Mouse (Mus musculus) gastrocnemius, postnatal 4 days (tissue): ENCODE data around the gene Tlr6. TPM values are rescaled to one million over a fixed set of nuclear protein-coding genes. Genes with fewer than 3 reads are reported as not detected.

ENCODE experiments used
- DNase-seq, 2 experiments: peaks; one replicate each; pipeline ENCODE4 v3.0.0; 2021 to 2022; ENCODE audit warnings: low spot score in 2 of 2, mixed read lengths in 2 of 2
- long read RNA-seq, 2 experiments: library from polyadenylated mRNA; stranded (forward); transcript quantifications; one replicate each; pipeline ENCODE4 v2.0.0; 2021
- total RNA-seq, 2 experiments: library from RNA; stranded (reverse); gene quantifications; 2 replicates each; pipeline ENCODE4 v1.2.3; 2021

Tlr6 gene
- total RNA-seq = 1 to 10 TPM; 2.1 TPM
- long read RNA-seq, experiment 1 = 0 reads
- long read RNA-seq, experiment 2 = 0 reads

- peak in 1 of 2 experiments; percentile 44 for DNase-seq
Observed at GRCm38 (mm10) chr5:64959843-64960230, at the start of gene Tlr6. Gene Tlr6, minus strand, starts transcription at chr5:64960097.

DNA sequence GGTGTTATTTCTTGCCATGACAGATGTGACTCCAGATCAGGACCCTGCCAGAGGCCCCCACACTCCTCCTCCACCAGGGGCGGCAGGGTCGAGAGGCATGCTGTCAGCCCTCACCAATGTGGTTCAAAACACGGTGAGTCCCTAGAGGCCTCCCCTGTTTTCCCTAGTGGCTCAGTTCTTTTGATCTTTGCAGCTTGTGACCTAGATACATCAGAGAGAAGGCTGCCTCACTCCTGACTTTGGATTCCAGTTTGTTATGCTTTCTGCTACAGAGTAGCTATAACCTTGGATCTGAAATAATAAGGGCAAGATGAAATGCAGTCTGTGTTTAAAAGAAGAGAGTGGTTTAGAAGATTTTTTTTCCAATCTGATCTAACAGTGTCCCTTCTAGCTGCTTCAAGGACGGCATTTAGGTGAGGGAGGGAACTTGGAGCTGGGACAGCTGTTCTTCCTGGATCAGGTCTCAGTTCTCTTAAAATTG lies 46.2 kb upstream of the Tlr6 start:
- no peak for DNase-seq

GRCm38 (mm10) chr5:65005251-65005650 lies 45.4 kb upstream of the Tlr6 start:
- no peak for DNase-seq

- DNase-seq = no peak
Observed at GRCm38 (mm10) chr5:65003946-65004535, 44.1 kb upstream of the Tlr6 start.

DNA sequence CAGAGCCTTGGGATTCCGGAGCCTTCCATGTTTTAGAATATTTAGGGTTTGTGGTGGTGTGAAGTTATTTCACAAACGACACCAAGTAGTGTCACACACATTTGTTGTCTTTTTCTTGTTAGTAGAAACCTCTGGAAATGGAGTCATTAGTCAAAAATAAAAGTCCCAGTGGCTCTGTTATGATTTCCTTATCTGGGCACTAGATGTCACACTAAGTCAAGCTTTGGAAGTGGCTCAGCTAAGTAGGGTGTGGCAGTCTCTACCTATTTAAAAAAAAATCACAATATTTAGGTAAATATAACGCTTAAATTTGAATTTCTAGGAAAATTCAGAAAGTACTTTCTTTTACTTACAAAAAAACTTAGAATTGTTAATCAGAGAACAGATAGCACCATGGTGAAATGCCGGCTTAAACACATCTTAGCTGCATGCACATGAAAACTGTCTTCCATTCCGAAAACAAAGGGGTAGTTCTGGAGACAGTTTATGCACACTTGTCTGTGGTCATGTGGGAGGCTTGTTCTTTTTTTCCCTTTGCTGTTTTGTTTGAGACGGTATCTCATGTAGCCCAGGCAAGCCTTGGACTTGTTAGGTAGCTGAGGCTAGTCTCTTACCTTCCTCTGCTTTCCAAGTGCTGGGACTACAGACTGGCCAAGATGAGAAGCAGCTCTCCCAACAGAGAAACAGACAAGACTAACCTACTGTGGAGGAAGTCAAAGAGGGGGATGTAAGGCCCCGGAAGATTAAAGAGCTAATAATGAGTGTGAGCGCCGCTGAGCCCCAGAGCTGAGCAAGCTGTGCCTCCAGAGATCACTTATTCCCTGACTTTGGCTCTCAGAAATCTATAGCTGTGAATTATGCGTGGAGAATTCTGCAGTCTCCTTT lies 43.3 kb upstream of the Tlr6 start:
- DNase-seq = no peak

GRCm38 (mm10) chr5:64995408-64995807 lies 35.5 kb upstream of the Tlr6 start:
- DNase-seq = no peak

DNA sequence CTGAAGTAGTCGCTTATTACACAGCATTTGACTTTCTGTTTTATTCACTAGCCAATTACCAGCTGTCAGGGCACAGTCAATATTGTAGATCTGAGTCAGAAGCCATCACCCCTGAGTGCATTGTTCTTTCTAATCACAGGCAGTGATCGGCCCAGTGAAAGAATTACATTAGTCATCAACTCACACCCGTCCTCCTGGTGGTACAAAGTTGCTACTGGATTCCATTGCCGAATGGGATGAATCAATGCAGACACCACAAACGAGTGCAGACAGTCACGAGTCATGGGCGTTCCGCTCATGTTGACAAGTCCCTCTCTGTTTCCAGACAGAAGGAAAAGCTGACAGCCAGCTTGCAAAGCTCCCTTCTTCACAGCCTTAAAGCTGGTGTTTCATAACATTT lies 32.6 kb upstream of the Tlr6 start:
- DNase-seq = no peak

- no peak for DNase-seq
Observed at GRCm38 (mm10) chr5:64989940-64990339, 30.0 kb upstream of the Tlr6 start.

DNA sequence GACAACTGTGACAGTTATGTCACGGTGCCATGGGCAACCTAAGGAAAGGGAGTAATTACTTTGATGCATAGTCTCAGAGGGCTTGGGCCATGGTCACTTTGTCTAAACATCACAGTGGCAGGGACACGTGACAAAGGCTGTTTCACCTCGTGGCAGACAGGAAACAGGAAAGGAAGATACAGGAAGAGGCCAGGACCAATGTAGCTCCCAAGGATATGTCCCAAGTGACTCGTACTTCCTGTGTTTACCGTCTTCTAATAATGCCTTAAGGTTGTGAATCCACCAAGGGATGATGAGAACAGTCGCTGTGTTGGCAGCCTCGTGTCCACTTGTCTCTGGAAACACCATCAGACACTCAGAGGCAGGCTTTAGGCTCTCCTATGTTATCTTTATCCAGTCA lies 26.1 kb upstream of the Tlr6 start:
- no peak for DNase-seq

DNA sequence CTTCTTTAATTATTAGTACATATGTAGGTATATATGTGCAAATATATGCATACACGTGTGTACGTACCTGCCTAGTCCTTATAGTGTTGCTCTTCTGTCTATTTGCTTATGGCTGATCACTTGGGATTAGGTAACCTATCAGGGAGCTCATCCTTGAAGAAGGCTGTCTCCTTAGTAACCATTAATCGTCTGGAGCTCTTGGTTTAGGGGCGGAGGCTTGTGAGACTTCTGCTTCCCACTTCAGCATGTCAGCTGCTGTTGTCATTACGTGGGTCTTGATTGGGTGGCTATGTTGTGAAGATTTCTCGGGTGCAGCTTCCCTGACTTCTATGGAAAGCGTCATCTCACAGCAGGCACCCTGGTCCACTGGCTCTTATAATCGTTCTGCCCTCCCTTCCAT lies 17.2 kb upstream of the Tlr6 start:
- DNase-seq = no peak

- no peak for DNase-seq
Observed at GRCm38 (mm10) chr5:64975121-64975520, 15.2 kb upstream of the Tlr6 start.

- peak; percentile 77 to 84 for DNase-seq
Observed at GRCm38 (mm10) chr5:64969861-64970771, 10.2 kb upstream of the Tlr6 start, which contains the start of gene Fam114a1. Gene Fam114a1, plus strand, starts transcription at chr5:64970071.

DNA sequence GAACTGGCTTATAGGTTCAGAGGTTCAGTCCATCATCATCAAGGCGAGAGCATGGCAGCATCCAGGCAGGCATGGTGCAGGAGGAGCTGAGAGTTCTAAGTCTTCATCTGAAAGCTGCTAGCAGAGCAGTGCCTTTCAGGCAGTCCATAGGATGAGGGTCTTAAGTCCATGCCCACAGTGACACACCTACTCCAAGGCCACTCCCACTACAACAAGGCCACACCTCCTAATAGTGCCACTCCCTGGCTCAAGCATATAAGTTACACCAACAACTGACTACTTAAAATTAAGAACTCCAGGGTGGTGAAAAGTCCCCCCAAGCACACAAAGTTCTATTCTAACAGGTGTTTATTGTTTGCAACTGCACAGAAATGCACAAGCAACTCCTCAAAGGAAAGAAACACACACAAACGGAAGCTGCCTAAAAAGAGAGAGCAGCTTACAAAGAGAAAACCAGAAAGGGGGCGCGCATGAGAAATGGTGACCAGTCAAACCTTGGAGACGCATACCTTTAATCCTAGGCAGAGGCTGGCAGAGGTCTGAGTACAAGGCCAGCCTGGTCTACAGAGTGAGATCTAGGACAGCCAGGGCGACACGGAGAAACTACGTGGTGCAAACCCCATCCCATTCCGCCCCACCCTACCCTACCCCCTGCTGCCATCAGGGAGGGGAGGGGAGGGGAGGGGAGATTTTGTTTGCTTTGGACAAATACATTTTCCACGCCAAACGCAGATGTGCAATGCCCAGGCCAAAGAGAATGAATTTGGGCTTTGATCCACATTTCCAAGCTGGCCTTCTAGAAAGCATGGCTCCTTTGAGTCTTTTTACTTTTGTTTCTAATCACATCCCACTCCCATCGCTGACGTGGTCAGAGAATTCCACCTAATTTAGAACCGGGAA lies 9.3 kb upstream of the Tlr6 start:
- DNase-seq = peak in 1 of 2 experiments; percentile 15

DNA sequence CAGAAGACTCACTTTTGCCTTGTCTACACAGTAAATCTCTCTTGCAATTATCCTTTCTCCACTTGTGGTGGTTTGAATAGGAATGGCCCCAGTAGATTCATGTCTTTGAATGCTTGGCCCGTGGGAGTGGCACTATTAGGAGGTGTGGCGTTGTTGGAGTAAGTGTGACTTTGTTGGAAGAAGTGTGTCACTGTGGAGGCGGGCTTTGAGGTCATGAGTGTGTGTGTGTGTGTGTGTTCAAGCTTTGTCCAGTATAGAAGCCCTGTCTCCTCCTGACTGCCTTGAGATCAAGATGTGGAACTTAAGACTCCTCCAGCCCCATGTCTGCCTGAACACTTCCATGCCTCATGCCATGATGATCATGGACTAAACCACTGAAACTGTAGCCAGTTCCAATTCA lies 3.8 kb upstream of the Tlr6 start:
- no peak for DNase-seq

DNA sequence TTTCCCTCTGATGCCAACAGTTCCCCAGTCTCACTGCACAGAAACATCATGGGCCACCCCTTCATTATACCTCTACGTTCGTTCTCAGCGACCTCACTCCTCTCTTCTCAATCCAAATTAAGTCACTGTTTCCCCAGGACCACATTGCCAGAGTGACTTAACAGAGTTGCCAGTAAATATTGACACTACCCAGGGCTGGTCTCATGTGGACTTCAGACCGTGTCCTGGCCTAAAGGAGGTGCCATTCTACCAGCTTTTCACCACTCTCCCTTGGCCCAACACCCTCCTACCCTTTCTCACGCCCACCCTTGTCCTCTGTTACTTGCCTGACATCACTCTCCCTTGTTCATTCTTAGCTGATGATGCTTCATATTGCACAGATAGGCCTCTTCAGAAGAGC lies 3.4 kb upstream of the Tlr6 start:
- DNase-seq = no peak

DNA sequence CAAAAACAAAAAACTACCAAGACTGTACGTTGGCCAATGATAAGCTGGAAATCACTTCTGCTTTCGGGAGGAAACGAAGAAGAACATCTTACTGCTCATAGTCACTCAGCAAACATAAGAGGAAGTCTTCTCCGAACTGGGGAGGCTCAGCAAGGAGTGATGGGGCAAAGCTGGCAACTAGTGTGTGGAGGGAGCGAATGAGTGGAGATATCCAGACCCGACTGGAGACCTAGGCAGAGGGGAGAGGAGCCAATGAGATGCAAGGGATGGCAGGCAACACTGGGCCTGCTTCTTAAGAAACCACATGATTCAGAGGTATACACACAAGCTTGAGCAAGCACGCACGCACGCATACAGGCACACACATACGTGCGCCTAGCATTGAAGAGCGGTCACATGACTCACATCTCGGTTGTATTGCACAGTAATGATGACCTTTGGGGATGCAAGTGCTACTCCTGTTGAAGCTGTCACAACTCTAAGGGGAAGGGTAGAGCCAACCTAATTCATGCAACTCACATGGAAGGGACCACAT lies 1.0 kb upstream of the Tlr6 start:
- DNase-seq = no peak

GRCm38 (mm10) chr5:64958991-64959842 lies 680 bp downstream of the Tlr6 start:
- DNase-seq = no peak

- no peak for DNase-seq
Observed at GRCm38 (mm10) chr5:64954931-64955330, 5.0 kb downstream of the Tlr6 start.

DNA sequence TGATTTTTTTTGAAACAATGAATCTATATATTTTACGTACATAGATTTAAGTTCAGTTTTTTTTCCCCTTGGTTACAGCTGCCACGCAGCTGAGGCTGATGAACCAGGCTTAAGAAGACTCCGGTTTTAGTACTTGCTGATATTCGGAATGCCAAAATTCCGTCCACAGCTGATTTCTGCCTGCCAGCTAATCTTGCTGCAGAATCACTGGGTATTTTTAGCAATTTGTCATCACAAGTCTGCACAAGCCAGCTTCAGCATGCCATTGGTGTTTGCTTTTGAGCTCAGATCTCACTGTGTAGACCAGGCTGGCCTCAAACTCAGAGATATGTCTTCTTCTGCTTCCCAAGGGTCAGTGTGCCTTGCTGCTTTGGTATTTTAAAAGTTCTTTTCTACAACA lies 8.4 kb downstream of the Tlr6 start:
- DNase-seq = no peak
